Mouse (Mus musculus): ENCODE results near the gene Retn. TPM values are rescaled to one million over a fixed set of nuclear protein-coding genes. Genes with fewer than 3 reads are reported as not detected.

Gene Retn
- 947 TPM for polyA plus RNA-seq (2014; fragmentation: Illumina TruSeq; extraction: RNeasy Lipid Tissue Mini Kit (QIAGEN cat#74804); ENCODE audit: low read depth, low replicate concordance)

DNA sequence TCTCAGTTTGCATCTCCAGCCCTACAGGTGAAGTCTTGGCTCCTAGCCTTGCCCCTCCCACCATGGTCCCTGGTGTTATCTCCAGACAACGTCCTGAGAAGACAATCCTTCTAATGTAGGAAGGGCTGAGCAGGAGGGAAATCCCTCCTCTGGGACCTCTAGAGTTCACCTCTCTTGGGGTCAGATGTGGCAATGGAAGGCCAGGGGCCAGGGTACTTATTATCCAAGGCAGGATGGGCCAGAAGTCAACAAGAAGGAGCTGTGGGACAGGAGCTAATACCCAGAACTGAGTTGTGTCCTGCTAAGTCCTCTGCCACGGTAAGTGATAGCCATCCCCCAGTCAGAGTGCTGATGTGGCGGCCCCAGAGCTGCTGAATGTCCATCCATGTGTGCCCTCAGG is at the start of gene Retn:
Gene Retn, plus strand, starts transcription at position 245 of the 400 bp plus-strand sequence.

DNA sequence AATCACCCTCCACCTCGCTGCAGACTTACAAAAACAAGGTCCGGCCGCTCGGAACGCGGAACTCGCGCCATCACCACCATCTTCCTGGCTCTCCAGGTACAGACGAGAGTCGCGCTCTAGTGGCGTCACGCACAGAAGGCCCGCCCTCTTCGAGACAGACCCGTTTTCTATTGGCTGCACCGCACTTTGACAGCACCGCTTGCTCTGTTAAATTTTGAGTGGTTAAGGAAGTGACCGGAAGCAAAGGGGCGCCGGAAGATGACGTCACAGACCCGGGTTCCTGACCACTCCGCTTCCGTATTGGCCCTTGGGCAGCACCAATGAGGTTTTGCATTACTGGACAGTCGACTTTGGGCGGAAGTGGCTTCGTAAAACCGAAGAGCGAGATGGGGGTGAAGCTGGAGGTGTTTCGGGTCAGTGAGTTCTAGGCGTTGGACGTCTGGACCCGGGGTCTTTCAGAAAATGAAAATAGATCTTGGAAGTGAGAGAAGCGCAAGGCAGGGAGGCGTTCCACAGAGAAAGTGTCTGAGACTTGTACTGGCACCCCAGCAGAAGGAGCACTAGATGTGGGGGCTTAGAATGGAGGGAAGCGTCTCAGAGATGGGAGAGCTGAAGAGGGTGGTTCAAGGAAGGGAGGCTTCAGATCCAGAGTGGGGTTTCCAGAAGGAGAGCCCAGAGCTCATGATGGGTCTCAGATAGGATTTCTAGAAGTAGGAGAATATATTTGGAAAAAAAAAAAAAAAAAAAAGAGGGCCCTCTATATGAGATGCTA is 34.2 kb upstream of the Retn start, which contains the start of the genes Xab2 and Pet100:
Gene Xab2, minus strand, starts transcription at position 118 of the 772 bp plus-strand sequence.
Gene Pet100, plus strand, starts transcription at position 350 of the 772 bp plus-strand sequence.

DNA sequence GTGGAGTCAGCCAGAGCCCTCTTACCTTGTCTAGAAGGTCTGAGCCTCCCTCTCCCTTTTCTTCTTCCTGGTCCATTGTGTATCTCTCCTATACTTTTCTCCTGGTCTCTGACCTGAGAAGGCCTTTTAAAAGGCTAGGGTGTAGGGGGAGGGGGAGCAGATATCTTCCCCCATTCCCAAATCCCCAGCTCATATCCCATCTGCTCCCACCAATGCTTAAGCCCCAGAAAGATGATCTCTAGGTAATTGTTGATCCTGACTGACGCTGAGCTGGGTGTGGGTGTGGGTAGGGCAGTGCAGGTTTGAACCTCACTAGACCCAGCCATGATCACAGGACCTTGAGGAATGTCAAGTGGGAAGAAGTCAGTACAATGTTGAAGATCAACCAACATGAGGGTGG is 30.1 kb upstream of the Retn start, which contains the start of gene Pcp2:
Gene Pcp2, minus strand, starts transcription at position 101 of the 400 bp plus-strand sequence.

DNA sequence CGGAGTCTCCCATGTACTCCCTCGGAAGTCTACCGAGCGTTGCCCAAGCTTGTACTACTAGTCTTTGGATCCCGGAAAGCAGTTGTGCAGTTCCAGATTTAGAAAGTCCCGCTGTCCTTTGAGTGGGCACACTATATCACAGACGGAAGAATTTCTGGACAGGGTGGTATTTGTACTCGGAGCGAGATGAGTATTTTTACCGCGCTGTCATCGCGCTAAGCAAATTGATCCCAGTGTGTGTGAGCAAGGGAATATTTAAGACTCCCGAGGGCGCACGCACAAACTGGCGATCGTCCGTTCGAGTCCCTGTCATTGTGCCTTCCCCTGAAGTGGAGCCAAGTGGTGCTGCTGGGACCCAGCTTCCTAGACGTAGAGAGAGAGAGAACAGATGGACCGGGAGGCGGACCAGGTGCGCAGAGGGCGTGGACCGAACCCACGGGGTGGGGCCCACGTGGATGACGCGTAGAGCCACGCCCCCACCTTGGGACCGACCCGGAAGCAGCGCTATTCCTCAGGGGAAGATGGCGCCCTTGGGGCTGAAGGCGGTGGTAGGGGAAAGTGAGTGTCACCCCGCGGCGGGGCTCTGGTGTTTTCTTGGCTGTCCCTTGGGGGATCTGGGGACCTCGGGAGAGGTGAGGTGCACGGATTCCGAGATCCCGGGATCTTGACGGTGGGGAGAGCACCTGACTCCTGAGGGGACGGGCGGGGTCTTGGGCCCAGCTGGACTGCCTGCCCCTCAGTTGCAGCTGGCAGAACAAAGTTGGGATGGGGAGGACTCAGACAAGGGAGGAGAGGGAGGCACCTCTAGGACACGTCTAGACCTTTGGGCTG is 24.7 kb upstream of the Retn start, which contains the start of gene Stxbp2:
Gene Stxbp2, plus strand, starts transcription at position 309 of the 831 bp plus-strand sequence.

DNA sequence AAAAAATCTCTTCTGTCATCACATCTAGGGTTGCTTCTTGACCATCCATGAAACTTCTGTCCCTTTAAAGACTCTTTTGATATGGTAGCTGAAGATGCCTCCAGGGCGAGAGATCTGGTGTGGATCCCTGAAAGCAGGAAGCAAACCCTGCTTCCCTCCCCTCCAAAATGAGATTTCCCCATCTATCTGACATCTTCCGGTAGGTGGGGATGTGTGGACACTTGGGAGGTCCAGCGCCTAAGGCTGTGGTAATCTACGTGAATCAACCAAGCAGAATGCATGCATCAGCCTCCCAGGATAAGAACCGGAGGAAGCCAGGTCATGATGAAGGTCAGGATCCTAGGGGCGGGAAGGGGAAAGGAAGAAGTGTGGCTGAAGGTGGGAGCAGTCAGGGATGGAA is 9.9 kb downstream of the Retn start, which contains the start of gene Mcemp1:
Gene Mcemp1, plus strand, starts transcription at position 248 of the 400 bp plus-strand sequence.

DNA sequence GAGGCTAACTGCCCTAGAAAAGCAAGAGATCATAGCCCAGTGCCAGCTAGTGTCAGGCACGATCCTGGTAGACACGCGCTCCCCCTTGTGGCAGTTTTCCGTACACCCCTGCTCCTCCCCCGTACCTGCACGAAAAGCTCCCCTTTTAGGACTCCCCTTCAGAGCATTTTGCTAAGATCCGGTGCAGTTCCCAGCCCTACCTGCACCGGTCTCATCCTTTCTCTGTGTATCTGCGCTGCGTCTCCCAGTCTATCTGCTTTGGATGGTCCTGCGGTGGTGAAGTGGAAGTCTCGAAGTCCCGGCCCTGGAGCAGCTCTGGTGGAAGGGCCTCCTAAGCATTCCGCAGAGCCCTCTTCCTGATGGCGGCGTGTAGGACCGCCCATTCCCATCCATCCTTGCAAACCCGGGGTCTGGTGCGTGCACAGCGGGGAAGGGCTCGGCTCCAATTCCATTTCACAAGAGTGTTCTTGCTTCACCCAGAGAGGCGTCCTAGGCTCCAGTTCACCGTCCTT is 16.5 kb downstream of the Retn start, which contains the start of gene Fcor:
Gene Fcor, minus strand, starts transcription at position 383 of the 512 bp plus-strand sequence.

DNA sequence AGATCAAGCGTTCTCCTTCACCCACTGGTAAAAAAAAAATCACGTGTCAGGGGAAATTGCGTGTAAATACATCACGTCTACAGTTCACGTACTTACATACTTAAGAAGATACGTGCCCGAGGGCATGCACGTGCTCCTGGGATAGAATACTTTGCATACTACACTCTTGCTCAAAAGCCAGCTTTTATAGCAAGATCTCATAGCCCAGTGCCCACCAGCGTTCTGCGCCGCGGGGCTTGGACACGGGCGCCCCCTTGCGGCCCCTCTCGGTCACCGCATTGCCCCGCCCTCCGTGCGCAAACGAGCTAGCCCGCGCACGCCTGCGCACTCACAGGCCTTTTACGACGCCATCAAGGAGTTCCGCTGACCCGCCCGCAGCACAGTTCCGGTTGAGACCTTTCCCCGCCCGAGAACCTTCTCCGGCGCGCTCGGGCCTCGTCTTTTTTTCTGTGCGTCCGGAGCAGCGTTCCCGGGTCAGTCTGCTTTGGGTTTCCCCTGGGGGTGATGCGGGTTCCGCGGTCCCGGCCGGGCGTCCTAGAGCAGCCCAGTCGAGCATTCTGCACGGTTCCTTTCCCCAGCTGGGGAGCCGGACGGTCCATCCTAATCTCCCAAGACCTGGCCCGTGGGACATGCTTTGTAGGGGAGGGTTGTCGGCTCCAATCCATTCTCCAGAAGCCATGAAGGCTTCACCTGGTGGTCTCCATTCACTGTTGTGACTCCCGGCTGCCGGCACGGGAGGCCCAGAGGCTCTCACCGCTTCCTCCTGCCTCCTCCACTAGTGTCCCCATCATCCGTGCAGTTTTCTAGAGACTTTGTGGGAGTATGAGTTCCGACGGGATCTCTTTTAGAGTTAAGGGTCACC is 20.8 kb downstream of the Retn start, which contains the start of gene Trappc5:
Gene Trappc5, plus strand, starts transcription at position 169 of the 862 bp plus-strand sequence.

DNA sequence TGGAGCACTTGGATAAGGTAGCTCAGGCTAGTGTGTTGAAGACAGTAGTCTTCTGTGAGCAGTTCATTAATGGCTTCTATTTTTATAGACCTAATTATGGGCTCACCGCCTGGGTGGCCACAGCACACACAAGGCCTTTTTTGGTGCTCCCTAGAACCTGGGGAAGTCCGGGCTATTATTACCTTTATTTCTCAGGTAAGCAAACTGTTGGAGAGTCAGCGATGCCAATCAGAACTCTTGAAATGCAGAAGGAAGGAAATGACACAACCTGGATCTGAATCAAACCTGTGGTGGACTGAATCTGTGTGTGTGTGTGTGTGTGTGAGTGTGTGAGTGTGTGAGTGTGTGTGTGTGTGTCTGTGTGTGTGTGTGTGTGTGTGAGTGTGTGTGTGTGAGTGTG is 38.6 kb downstream of the Retn start, which contains the start of gene Fcer2a:
Gene Fcer2a, minus strand, starts transcription at position 55 of the 400 bp plus-strand sequence.

Other genes with a start within 250 kb of the Retn start
- gene Pex11g, start 188.1 kb upstream of the Retn start, polyA plus RNA-seq (2014; fragmentation: Illumina TruSeq; extraction: RNeasy Lipid Tissue Mini Kit (QIAGEN cat#74804); ENCODE audit: low read depth, low replicate concordance) = 29.0 TPM
- gene Tex45, start 184.9 kb upstream of the Retn start, polyA plus RNA-seq (2014; fragmentation: Illumina TruSeq; extraction: RNeasy Lipid Tissue Mini Kit (QIAGEN cat#74804); ENCODE audit: low read depth, low replicate concordance) = 0.73 TPM
- gene Zfp358, start 162.6 kb upstream of the Retn start, polyA plus RNA-seq (2014; fragmentation: Illumina TruSeq; extraction: RNeasy Lipid Tissue Mini Kit (QIAGEN cat#74804); ENCODE audit: low read depth, low replicate concordance) = 21.0 TPM
- 83.5 TPM for gene Mcoln1, start 155.3 kb upstream of the Retn start, polyA plus RNA-seq (2014; fragmentation: Illumina TruSeq; extraction: RNeasy Lipid Tissue Mini Kit (QIAGEN cat#74804); ENCODE audit: low read depth, low replicate concordance)
- 49.1 TPM for gene Pnpla6, start 140.4 kb upstream of the Retn start, polyA plus RNA-seq (2014; fragmentation: Illumina TruSeq; extraction: RNeasy Lipid Tissue Mini Kit (QIAGEN cat#74804); ENCODE audit: low read depth, low replicate concordance)
- 6.5 TPM for gene C330021F23Rik, start 87.8 kb upstream of the Retn start, polyA plus RNA-seq (2014; fragmentation: Illumina TruSeq; extraction: RNeasy Lipid Tissue Mini Kit (QIAGEN cat#74804); ENCODE audit: low read depth, low replicate concordance)
- gene Camsap3, start 68.5 kb upstream of the Retn start, polyA plus RNA-seq (2014; fragmentation: Illumina TruSeq; extraction: RNeasy Lipid Tissue Mini Kit (QIAGEN cat#74804); ENCODE audit: low read depth, low replicate concordance) = 36.3 TPM
- gene Xab2, start 34.5 kb upstream of the Retn start, polyA plus RNA-seq (2014; fragmentation: Illumina TruSeq; extraction: RNeasy Lipid Tissue Mini Kit (QIAGEN cat#74804); ENCODE audit: low read depth, low replicate concordance) = 33.1 TPM
- gene Pet100, start 34.2 kb upstream of the Retn start, polyA plus RNA-seq (2014; fragmentation: Illumina TruSeq; extraction: RNeasy Lipid Tissue Mini Kit (QIAGEN cat#74804); ENCODE audit: low read depth, low replicate concordance) = 68.9 TPM
- gene Pcp2, start 30.2 kb upstream of the Retn start, polyA plus RNA-seq (2014; fragmentation: Illumina TruSeq; extraction: RNeasy Lipid Tissue Mini Kit (QIAGEN cat#74804); ENCODE audit: low read depth, low replicate concordance) = not detected
- 92.1 TPM for gene Stxbp2, start 24.8 kb upstream of the Retn start, polyA plus RNA-seq (2014; fragmentation: Illumina TruSeq; extraction: RNeasy Lipid Tissue Mini Kit (QIAGEN cat#74804); ENCODE audit: low read depth, low replicate concordance)
- gene Mcemp1, start 10.0 kb downstream of the Retn start, polyA plus RNA-seq (2014; fragmentation: Illumina TruSeq; extraction: RNeasy Lipid Tissue Mini Kit (QIAGEN cat#74804); ENCODE audit: low read depth, low replicate concordance) = 0.68 TPM
- 100 TPM for gene Fcor, start 16.6 kb downstream of the Retn start, polyA plus RNA-seq (2014; fragmentation: Illumina TruSeq; extraction: RNeasy Lipid Tissue Mini Kit (QIAGEN cat#74804); ENCODE audit: low read depth, low replicate concordance)
- gene Trappc5, start 20.5 kb downstream of the Retn start, polyA plus RNA-seq (2014; fragmentation: Illumina TruSeq; extraction: RNeasy Lipid Tissue Mini Kit (QIAGEN cat#74804); ENCODE audit: low read depth, low replicate concordance) = 19.8 TPM
- 0.12 TPM for gene Fcer2a, start 38.4 kb downstream of the Retn start, polyA plus RNA-seq (2014; fragmentation: Illumina TruSeq; extraction: RNeasy Lipid Tissue Mini Kit (QIAGEN cat#74804); ENCODE audit: low read depth, low replicate concordance)
- gene Clec4g, start 64.9 kb downstream of the Retn start, polyA plus RNA-seq (2014; fragmentation: Illumina TruSeq; extraction: RNeasy Lipid Tissue Mini Kit (QIAGEN cat#74804); ENCODE audit: low read depth, low replicate concordance) = 0.38 TPM
- 10.0 TPM for gene Cd209a, start 93.2 kb downstream of the Retn start, polyA plus RNA-seq (2014; fragmentation: Illumina TruSeq; extraction: RNeasy Lipid Tissue Mini Kit (QIAGEN cat#74804); ENCODE audit: low read depth, low replicate concordance)
- gene Cd209e, start 198.5 kb downstream of the Retn start, polyA plus RNA-seq (2014; fragmentation: Illumina TruSeq; extraction: RNeasy Lipid Tissue Mini Kit (QIAGEN cat#74804); ENCODE audit: low read depth, low replicate concordance) = not detected
- 14.4 TPM for gene Cd209d, start 222.8 kb downstream of the Retn start, polyA plus RNA-seq (2014; fragmentation: Illumina TruSeq; extraction: RNeasy Lipid Tissue Mini Kit (QIAGEN cat#74804); ENCODE audit: low read depth, low replicate concordance)

Measured in adipose tissue, adult 10 weeks (tissue).